Mouse (Mus musculus) skeletal muscle tissue, adult 2 months (tissue): ENCODE measurements around the gene Mmp17.
"Not testable (repeated sequence)": the region's sequence is repeated elsewhere in the genome, so short reads cannot be mapped to it uniquely, and the experiment has no call there.

Experiments
- DNase-seq: peaks from one replicate; pipeline ENCODE4 v3.0.0-alpha.2; 2012; ENCODE audit warnings: low read depth, low spot score

Mmp17 gene

GRCm38 (mm10) chr5:129590915-129591314 is 6.9 kb downstream of the Mmp17 start:
- no peak for DNase-seq

GRCm38 (mm10) chr5:129594116-129595114 is 10.4 kb downstream of the Mmp17 start:
- DNase-seq = peak; percentile 55

GRCm38 (mm10) chr5:129602071-129602487 is 18.1 kb downstream of the Mmp17 start:
- no peak for DNase-seq

DNA sequence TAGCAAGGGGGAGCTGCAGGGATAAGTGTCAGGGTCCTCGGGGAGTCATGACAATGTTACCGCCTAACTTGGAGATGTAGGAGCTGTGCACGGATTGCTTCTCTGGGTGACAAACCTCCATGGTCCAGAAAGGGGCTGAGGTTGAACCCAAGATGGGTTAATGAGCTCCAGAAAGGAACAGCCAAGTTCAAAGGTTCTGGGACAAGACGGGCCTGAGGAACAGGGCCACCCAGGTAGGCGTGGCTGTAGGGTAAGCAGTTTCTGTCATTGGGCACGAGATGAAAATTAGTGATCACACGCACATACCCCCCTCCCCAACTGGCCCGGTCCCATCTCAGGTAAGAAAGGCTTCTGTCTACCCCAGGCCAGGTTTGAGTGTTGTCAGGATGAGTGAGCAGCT is 23.5 kb downstream of the Mmp17 start:
- no peak for DNase-seq

DNA sequence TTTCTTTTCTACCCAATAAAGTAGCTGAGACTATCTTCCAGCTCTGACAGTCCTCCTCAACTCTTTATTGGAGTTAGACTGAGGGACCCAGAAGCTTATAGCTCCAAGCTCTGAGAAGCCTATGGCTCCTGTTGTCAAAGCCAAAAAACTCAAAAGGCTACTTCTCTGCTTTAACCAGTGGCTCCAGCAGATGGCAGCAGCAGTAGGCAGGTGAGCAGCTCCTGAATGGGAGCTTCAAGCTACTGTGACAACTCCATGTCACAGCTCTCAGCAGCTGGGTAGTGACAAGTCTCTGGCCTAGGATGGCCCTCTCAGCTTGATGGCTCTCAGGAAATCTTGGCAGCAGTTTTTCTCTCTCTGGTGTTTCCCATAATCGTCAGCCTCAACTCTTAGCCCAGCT is 27.1 kb downstream of the Mmp17 start:
- DNase-seq = peak; percentile 54

GRCm38 (mm10) chr5:129620600-129620999 is 36.6 kb downstream of the Mmp17 start:
- DNase-seq = not testable (repeated sequence)

- no peak for DNase-seq
These were observed 37.4 kb downstream of the Mmp17 start for GRCm38 (mm10) chr5:129621361-129621760.

- DNase-seq = no peak
These were observed 42.1 kb downstream of the Mmp17 start for GRCm38 (mm10) chr5:129626099-129626498.

DNA sequence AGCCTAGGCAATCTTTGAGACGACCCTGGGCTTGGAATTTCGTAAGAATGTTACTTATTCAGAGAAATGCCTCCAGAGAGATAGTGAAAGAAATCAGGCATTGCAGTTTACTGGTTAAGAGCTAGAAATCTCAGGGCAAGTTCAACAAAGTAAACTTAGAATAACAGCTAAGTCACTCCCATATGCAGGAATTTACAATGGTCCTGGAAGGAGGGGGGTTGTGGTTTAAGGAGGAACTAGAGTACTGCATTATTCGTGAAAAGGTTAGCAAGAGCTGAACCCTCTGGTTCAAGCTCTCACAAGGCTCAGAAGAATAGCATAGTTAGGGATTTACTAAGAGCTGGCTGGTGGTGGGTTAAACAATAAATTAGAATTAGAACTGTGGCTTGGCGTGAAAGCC is 42.6 kb downstream of the Mmp17 start:
- DNase-seq = not testable (repeated sequence)

DNA sequence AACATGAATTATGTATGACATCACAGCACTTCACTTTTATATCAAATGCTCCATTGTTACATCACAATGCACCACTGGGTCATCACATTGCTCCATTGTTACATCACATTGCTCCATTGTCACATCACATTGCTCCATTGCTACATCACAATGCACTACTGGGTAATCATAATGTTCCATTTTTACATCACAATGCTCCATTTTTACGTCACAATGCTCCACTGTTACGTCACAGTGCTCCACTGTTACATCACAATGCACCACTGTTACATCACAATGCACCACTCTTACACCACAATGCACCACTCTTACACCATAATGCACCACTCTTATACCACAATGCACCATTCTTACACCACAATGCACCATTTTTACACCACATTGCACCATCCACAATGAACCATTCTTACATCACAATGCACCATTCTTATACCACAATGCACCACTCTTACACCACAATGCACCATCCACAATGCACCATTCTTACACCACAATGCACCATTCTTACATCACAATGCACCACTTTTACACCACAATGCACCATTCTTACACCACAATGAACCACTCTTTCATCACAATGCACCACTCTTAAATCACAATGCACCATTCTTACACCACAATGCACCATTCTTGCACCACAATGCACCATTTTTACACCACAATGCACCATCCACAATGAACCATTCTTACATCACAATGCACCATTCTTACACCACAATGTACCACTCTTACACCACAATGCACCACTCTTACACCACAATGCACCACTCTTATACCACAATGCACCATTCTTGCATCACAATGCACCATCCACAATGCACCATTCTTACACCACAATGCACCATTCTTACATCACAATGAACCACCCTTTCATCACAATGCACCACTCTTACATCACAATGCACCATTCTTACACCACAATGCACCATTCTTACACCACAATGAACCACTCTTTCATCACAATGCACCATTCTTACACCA is 48.6 kb downstream of the Mmp17 start:
- DNase-seq = not testable (repeated sequence)

DNA sequence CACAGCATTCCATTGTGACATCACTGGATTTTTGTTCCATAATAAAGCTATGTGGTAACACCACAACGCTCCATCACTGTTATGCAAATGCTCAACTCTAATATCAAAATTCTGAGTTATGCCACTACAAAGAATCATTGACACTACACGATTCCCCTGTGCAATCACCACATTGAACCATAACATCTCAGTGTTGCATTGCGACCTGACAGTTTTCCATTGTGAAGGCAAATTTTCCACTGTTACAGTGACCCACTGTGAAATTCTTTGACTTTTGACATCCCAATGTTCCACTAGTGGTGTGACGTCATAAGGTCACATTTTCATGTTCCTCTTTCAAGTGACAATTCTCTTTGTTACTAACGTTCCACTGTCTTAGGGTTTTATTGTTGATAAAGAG is 66.9 kb downstream of the Mmp17 start:
- DNase-seq = no peak

DNA sequence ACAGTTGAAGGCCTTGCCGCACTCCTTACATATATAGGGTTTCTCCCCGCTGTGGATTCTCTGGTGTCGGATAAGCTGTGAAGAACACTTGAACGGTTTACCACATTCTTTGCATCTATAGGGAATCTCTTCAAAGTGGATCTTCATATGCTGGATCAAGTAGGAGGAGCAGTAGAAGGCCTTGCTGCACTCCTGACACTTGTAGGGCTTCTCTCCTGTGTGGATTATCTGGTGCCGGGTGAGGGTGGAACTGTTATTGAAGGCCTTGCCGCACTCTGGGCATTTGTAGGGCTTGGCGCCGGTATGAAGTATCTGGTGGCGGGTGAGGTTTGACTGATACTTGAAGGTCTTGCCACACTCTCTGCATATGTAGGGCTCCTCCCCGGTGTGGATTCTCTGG is 73.0 kb downstream of the Mmp17 start:
- no peak for DNase-seq

DNA sequence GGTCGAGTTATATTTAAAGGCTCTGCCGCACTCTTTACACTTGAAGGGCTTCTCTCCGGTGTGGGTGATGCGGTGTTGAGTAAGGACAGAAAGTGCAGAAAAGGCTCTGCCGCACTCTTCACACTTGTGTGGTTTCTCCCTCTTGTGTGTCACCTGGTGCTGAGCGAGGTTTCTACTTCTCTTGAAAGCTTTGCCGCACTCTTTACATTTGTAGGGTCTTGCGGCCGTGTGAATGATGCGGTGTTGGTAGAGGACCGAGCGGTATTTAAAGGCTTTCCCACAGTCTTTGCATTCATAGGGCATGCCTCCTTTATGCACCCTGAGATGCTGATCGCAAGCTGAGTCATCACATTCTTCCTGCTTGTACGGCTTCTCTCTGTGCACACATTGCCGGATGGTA is 74.0 kb downstream of the Mmp17 start:
- DNase-seq = no peak
